Mouse (Mus musculus): ENCODE data around the gene E2f6.

DNA sequence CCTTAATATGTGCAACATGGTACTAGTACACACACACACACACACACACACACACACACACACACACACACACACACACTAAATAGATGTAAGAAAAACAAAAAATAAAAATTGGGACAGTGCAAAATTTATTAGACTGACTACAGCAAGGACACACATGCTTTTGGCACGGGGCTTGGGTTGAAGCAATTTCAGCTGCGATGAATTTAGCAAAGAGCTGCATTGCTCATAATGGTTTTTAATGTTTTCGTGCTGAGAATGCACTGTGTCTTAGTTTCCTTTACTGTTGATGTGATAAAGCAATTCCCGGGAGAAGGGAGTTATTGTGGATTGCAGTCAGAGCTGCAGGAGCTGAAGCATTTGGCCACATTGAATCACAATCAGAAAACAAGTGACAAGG lies 27.0 kb downstream of the E2f6 start:
- TF ChIP-seq CTCF (IDR thresholded peaks at IDR 0.05; ENCODE audit: low read depth, low read length) (no peak), GATA2 (IDR thresholded peaks at IDR 0.05; ENCODE audit: borderline replicate concordance, low read depth, low read length) (no peak), TAL1 (conservative IDR thresholded peaks at IDR 0.05; ENCODE audit: low read depth, low read length) (no peak)

All from G1E (cell line).